Mouse (Mus musculus): ENCODE results near the gene Gpr162. TPM values are rescaled to one million over a fixed set of nuclear protein-coding genes. Genes with fewer than 3 reads are reported as not detected.
"Not testable (repeated sequence)": the region's sequence is repeated elsewhere in the genome, so short reads cannot be mapped to it uniquely, and the experiment has no call there.

Gpr162 gene
- polyA plus RNA-seq, 1 experiment from 2014 or later = 2.7 TPM

DNA sequence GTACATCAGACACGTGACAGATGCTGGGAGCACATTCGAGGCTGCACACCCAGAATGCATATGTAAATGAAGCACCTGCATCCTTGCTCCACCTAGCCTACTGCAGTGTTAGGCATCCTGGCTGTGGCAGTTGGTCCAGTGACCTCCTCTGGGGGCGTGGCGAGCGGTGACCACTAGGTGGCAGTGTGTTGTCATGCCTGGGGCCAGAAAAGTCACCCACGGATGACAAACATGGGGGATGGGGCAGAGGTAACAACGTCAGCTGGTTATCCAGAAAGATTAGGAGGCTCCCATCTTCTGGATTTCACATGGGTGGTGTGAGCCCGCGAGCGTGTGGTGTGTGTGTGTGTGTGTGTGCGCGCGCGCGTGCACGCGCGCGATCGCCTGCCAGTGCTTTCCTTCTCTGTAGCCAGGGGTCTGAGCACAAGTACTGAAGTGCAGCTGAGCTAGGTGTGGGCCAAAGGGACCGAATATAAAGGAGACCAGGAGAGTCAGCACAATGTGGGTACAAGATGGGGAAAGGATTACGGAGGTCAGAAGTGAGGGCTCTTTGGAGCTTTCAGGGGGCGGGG, 39.9 kb upstream of the Gpr162 start:
- peak overlapping the region; percentile 94 for H3K27ac ChIP-seq (ENCODE audit: low read depth, low read length)
- H3K4me2 ChIP-seq (ENCODE audit: low read depth, low read length, severe bottlenecking) = peak overlapping the region; percentile 73
- H3K4me3 ChIP-seq (ENCODE audit: low read depth, low read length) = peak overlapping the region; percentile 42
- peaks cover 6% of the 10 kb centered on the region; the same call in 1 of the 2 replicates for H3K4me1 ChIP-seq (replicated peaks; ENCODE audit: control insufficient read depth, insufficient read depth, low read length)
- under 1% methylated on average over 23 of the region's 23 CpGs for WGBS
- peak overlapping the region; percentile 68 for H3K9ac ChIP-seq (ENCODE audit: low read length)
- DNase-seq (ENCODE audit: low spot score) (peak; percentile 97), ATAC-seq (replicated peaks; ENCODE audit: low FRiP score) (peak; percentile 85)
- no peaks in the 10 kb centered on the region for H3K9me3 ChIP-seq (ENCODE audit: control insufficient read depth, low read length)
- H3K36me3 ChIP-seq (ENCODE audit: control insufficient read depth, insufficient read depth, low read length) = no peaks in the 10 kb centered on the region
- H3K27me3 ChIP-seq (ENCODE audit: control insufficient read depth, insufficient read depth, low read length) = no peaks in the 10 kb centered on the region

DNA sequence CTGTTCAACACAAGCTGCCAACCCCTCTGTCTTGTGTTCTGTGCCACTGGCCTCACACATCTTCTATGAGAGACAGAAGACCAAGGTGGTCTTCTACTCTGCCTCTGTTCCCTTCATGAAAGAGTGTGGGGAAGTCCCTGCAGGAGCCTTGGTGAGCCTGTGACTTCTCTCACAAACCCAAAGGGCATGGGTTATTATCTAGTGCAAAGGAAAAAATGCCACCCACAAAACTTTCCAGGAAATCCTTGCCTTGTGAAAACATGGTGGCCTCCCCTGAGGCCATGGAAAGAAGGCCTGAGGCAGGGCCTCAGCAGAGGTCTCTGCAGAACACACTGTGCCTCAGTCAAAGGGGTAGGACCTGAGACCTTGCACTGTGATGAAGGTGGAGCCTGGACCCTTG, 38.1 kb upstream of the Gpr162 start:
- no peak overlapping the region for H3K4me2 ChIP-seq (ENCODE audit: low read depth, low read length, severe bottlenecking)
- DNase-seq (ENCODE audit: low spot score) (no peak), ATAC-seq (replicated peaks; ENCODE audit: low FRiP score) (no peak)
- H3K27me3 ChIP-seq (ENCODE audit: control insufficient read depth, insufficient read depth, low read length) = no peaks in the 10 kb centered on the region
- H3K27ac ChIP-seq (ENCODE audit: low read depth, low read length) = no peak overlapping the region
- no peaks in the 10 kb centered on the region for H3K9me3 ChIP-seq (ENCODE audit: control insufficient read depth, low read length)
- no peaks in the 10 kb centered on the region for H3K36me3 ChIP-seq (ENCODE audit: control insufficient read depth, insufficient read depth, low read length)
- H3K4me1 ChIP-seq (replicated peaks; ENCODE audit: control insufficient read depth, insufficient read depth, low read length) = peaks cover 6% of the 10 kb centered on the region; the same call in 1 of the 2 replicates
- H3K9ac ChIP-seq (ENCODE audit: low read length) = no peak overlapping the region
- H3K4me3 ChIP-seq (ENCODE audit: low read depth, low read length) = no peak overlapping the region

DNA sequence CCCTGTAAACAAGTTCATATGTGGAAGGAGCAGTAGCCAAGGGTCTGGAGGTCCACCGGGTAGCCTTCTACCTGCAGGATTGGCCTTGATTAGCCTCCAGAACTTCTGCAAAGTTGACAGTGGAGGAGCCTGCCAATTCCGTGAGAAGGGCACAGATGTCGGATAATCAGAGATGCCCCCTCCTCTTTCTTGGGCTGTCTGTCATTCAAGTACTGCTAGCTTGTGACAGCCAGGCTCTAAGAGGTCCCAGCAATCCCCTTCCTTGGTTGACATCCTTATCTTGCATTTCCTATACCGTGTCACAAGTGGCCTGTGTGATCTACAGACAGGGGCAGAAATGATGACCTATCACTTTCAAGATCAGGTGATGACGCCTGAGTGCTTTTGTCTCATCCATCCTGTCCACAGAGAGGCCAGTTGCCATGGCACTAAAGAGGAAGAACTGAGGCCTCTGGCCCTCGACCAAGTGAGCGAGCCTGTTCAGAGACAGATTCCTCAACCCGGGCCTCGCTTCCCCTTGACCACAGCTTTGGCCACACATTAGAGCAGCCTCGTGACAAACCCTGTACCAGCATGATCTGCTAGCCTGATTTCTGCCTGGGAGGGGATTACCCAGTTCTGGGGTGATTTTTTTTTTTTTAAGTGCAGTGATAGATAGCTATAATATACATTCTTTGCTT, 37.2 kb upstream of the Gpr162 start:
- Histone ChIP-seq H3K27me3 (ENCODE audit: control insufficient read depth, insufficient read depth, low read length) (no peaks in the 10 kb centered on the region), H3K4me1 (replicated peaks; ENCODE audit: control insufficient read depth, insufficient read depth, low read length) (peaks cover 6% of the 10 kb centered on the region; the same call in 1 of the 2 replicates), H3K4me2 (ENCODE audit: low read depth, low read length, severe bottlenecking) (no peak overlapping the region), H3K9me3 (ENCODE audit: control insufficient read depth, low read length) (no peaks in the 10 kb centered on the region), H3K4me3 (ENCODE audit: low read depth, low read length) (no peak overlapping the region), H3K36me3 (ENCODE audit: control insufficient read depth, insufficient read depth, low read length) (no peaks in the 10 kb centered on the region), H3K27ac (ENCODE audit: low read depth, low read length) (no peak overlapping the region), H3K9ac (ENCODE audit: low read length) (no peak overlapping the region)
- no peak for ATAC-seq (replicated peaks; ENCODE audit: low FRiP score)
- 74% methylated on average over 10 of the region's 10 CpGs for WGBS
- DNase-seq (ENCODE audit: low spot score) = no peak

DNA sequence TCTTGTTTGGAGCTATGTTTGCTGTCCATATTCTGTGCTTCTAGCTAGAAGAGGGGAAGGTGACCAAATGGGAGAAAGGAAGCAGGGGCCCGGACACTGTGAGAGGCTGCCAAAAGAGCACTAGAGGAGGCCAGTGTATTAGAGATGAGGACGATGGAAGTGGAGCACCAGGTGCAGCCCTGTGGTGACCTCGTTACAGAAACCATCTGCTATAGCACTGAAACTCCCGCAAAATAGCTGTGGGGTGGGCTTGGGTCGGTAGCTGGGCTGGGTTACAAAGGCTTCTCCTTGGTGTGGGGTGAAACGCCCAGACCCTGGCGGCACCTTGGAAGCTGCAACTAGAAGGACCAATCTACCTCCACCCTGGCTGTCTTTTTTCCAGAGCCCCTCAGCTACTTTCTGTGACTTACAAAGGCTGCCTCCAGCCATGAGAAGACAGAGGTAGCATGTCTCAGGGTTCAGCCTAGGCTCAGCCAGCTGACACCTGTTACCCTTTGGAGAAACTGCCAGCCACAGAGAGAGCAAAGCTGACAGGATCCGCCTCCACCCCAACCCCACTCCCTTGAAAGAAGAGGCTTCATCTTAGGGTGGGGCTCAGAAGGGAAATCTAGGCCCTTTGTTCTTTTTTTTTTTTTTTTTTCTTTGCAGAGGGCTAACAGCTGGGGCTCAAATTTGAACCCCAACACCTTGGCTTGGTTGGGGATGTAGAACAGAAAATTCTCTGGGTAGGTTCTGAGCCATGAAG, 36.4 kb upstream of the Gpr162 start:
- DNase-seq (ENCODE audit: low spot score) (no peak), ATAC-seq (replicated peaks; ENCODE audit: low FRiP score) (no peak)
- no peaks in the 10 kb centered on the region for H3K9me3 ChIP-seq (ENCODE audit: control insufficient read depth, low read length)
- WGBS = 64% methylated on average over 8 of the region's 8 CpGs
- no peak overlapping the region for H3K9ac ChIP-seq (ENCODE audit: low read length)
- no peaks in the 10 kb centered on the region for H3K27me3 ChIP-seq (ENCODE audit: control insufficient read depth, insufficient read depth, low read length)
- no peaks in the 10 kb centered on the region for H3K36me3 ChIP-seq (ENCODE audit: control insufficient read depth, insufficient read depth, low read length)
- H3K4me3 ChIP-seq (ENCODE audit: low read depth, low read length) = no peak overlapping the region
- no peak overlapping the region for H3K27ac ChIP-seq (ENCODE audit: low read depth, low read length)
- no peak overlapping the region for H3K4me2 ChIP-seq (ENCODE audit: low read depth, low read length, severe bottlenecking)
- H3K4me1 ChIP-seq (replicated peaks; ENCODE audit: control insufficient read depth, insufficient read depth, low read length) = peaks cover 4% of the 10 kb centered on the region; the same call in 1 of the 2 replicates

DNA sequence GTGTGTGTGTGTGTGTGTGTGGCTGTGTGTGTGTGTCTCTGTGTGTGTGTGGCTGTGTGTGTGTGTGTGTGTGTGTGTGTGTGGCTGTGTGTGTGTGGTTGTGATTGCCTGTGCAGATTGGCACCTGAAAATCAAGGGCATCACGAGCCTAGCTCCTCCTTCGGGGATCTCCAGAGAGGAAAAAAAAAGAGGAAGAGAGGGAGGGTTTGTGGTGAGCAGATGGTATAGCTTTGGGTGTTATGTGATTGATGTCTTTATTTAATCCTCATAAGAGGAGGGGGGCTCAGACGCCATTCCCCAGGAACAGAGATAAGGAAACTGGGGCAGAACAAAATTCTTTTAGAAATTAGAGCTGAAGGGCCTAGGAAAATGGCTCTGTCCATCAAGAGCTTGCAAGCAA, 34.6 kb upstream of the Gpr162 start:
- H3K36me3 ChIP-seq (ENCODE audit: control insufficient read depth, insufficient read depth, low read length) = no peaks in the 10 kb centered on the region
- H3K4me1 ChIP-seq (replicated peaks; ENCODE audit: control insufficient read depth, insufficient read depth, low read length) = 0 out of 2 replicates have a peak, but pooled peaks cover under 1% of the 10 kb centered on the region
- no peak overlapping the region for H3K4me2 ChIP-seq (ENCODE audit: low read depth, low read length, severe bottlenecking)
- WGBS = 74% methylated on average over 3 of the region's 3 CpGs
- no peak overlapping the region for H3K4me3 ChIP-seq (ENCODE audit: low read depth, low read length)
- no peak for ATAC-seq (replicated peaks; ENCODE audit: low FRiP score)
- no peak overlapping the region for H3K9ac ChIP-seq (ENCODE audit: low read length)
- no peaks in the 10 kb centered on the region for H3K9me3 ChIP-seq (ENCODE audit: control insufficient read depth, low read length)
- no peaks in the 10 kb centered on the region for H3K27me3 ChIP-seq (ENCODE audit: control insufficient read depth, insufficient read depth, low read length)
- no peak overlapping the region for H3K27ac ChIP-seq (ENCODE audit: low read depth, low read length)
- no peak for DNase-seq (ENCODE audit: low spot score)

DNA sequence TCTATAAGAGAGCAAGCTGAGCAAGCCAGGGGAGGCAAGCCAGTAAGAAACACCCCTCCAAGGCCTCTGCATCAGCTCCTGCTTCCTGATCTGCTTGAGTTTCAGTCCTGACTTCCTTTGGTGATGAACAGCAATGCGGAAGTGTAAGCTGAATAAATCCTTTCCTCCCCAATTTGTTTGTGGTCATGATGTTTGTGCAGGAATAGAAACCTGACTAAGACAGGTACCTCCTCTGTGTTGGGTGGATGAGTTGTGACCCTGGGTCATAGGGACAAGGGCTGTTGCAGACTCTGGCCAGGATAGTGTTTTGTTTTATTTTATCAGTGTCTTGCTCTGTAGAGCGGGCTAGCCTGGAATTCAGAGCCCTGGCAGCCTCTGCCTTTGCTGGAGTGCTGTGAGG, 30.3 kb upstream of the Gpr162 start:
- H3K9me3 ChIP-seq (ENCODE audit: control insufficient read depth, low read length); H3K4me3 ChIP-seq (ENCODE audit: low read depth, low read length); ATAC-seq (replicated peaks; ENCODE audit: low FRiP score); H3K27ac ChIP-seq (ENCODE audit: low read depth, low read length); H3K4me1 ChIP-seq (replicated peaks; ENCODE audit: control insufficient read depth, insufficient read depth, low read length); H3K4me2 ChIP-seq (ENCODE audit: low read depth, low read length, severe bottlenecking); H3K36me3 ChIP-seq (ENCODE audit: control insufficient read depth, insufficient read depth, low read length); DNase-seq (ENCODE audit: low spot score); H3K9ac ChIP-seq (ENCODE audit: low read length); H3K27me3 ChIP-seq (ENCODE audit: control insufficient read depth, insufficient read depth, low read length): not testable (repeated sequence)
- 100% methylated on average over 2 of the region's 2 CpGs for WGBS

DNA sequence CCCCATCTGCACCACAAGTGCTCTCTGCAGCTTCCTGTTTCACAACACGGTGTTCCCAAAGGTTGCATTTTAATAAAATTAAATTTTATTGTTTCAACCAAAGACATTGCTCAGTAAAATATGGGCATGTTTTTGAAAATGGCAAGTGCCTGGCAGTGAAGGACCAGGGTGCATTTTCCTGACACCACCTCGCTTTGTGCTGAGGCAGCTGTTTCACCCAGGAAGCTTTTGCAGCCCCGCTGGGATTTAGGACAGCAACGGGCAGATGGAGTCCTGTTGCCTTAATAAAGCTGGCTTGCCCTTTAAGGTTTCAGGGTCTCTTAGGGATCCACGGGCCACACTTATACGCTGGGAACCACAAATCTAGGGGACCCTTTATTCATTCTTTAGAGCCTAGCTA, 27.2 kb upstream of the Gpr162 start:
- Histone ChIP-seq H3K27ac (ENCODE audit: low read depth, low read length) (no peak overlapping the region), H3K27me3 (ENCODE audit: control insufficient read depth, insufficient read depth, low read length) (no peaks in the 10 kb centered on the region), H3K36me3 (ENCODE audit: control insufficient read depth, insufficient read depth, low read length) (no peaks in the 10 kb centered on the region), H3K4me2 (ENCODE audit: low read depth, low read length, severe bottlenecking) (no peak overlapping the region), H3K4me3 (ENCODE audit: low read depth, low read length) (no peak overlapping the region), H3K4me1 (replicated peaks; ENCODE audit: control insufficient read depth, insufficient read depth, low read length) (no peaks in the 10 kb centered on the region), H3K9ac (ENCODE audit: low read length) (no peak overlapping the region), H3K9me3 (ENCODE audit: control insufficient read depth, low read length) (no peaks in the 10 kb centered on the region)
- 64% methylated on average over 6 of the region's 6 CpGs for WGBS
- DNase-seq (ENCODE audit: low spot score) (no peak), ATAC-seq (replicated peaks; ENCODE audit: low FRiP score) (no peak)

DNA sequence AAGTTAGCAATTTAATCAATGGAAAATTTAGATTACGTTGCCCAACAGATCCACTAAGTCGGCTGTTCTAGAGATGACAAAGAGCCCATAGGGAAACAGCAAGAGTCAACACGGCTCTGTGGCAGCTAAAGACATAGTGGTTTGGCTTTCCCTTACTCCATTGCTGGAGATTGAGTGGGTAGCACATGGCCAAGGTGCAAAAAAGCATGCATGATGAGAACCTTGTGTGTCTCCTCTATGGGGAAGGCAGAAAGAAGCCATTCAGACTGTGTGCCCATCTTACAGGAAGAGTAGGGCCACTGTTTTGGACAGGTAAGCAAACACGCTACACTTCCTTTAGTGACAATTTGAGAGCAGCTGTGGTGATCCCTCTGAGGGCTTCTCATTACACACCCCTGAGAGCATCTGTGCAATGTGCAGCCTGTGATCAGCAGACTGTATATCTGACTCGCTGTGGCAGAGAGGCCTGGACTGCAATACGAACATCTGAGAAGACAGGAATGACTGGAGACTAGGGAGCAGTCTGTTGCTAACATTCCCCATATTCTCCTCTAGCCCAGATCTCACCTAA, 24.9 kb upstream of the Gpr162 start:
- Histone ChIP-seq H3K4me1 (replicated peaks; ENCODE audit: control insufficient read depth, insufficient read depth, low read length) (no peaks in the 10 kb centered on the region), H3K4me2 (ENCODE audit: low read depth, low read length, severe bottlenecking) (no peak overlapping the region), H3K4me3 (ENCODE audit: low read depth, low read length) (no peak overlapping the region), H3K9me3 (ENCODE audit: control insufficient read depth, low read length) (no peaks in the 10 kb centered on the region), H3K27ac (ENCODE audit: low read depth, low read length) (no peak overlapping the region), H3K36me3 (ENCODE audit: control insufficient read depth, insufficient read depth, low read length) (no peaks in the 10 kb centered on the region), H3K27me3 (ENCODE audit: control insufficient read depth, insufficient read depth, low read length) (no peaks in the 10 kb centered on the region), H3K9ac (ENCODE audit: low read length) (no peak overlapping the region)
- 91% methylated on average over 6 of the region's 6 CpGs for WGBS
- DNase-seq (ENCODE audit: low spot score) (no peak), ATAC-seq (replicated peaks; ENCODE audit: low FRiP score) (no peak)

All from forebrain, embryonic 11.5 days (tissue).